Mouse (Mus musculus) cerebellum, adult 2 months (tissue): ENCODE data around the gene Ms4a10. TPM values are rescaled to one million over a fixed set of nuclear protein-coding genes. Genes with fewer than 3 reads are reported as not detected.
A peak's percentile ranks its signal among the peaks of the same experiment; 100 is the strongest.

Experiments
- DNase-seq, 2 experiments: peaks; one replicate each; pipeline ENCODE4 v3.0.0; 2021
- H3K27ac ChIP-seq: fragments of 200-500 bp; 2 replicates; pipeline ENCODE4 v1.5.1; 2012; ENCODE audit warnings: low read length, control low read depth, inconsistent platforms; ENCODE audit not compliant: insufficient read depth
- H3K27me3 ChIP-seq: fragments of 200-500 bp; 2 replicates; pipeline ENCODE4 v1.6.1; 2012; ENCODE audit warnings: inconsistent platforms, mild to moderate bottlenecking, low read length, moderate library complexity; ENCODE audit not compliant: control insufficient read depth, insufficient read depth
- H3K4me1 ChIP-seq: fragments of 200-500 bp; 2 replicates; pipeline ENCODE4 v1.6.1; 2011; ENCODE audit warnings: low read length; ENCODE audit not compliant: control insufficient read depth, insufficient read depth
- H3K4me3 ChIP-seq: fragments of 200-500 bp; replicated peaks from 2 replicates; pipeline ENCODE3; 2011; ENCODE audit warnings: mild to moderate bottlenecking, low read depth, low read length, control low read depth; ENCODE audit not compliant: insufficient read depth
- CTCF ChIP-seq: fragments of 200-500 bp; IDR thresholded peaks from 2 replicates; pipeline ENCODE4 v1.5.1; 2011; ENCODE audit warnings: low read depth, mild to moderate bottlenecking, control low read depth, low read length, moderate library complexity, borderline replicate concordance; ENCODE audit not compliant: insufficient read depth
- POLR2A ChIP-seq: fragments of 200-500 bp; IDR thresholded peaks from 2 replicates; pipeline ENCODE4 v1.6.1; 2011; ENCODE audit warnings: low read length, control low read depth, borderline replicate concordance; ENCODE audit not compliant: insufficient read depth
- WGBS: fragments of 180-500 bp; shearing (Covaris S2); methylation state at CpG from one replicate; pipeline ENCODE4 v1.1.7; 2018; 5-methylcytosine and 5-hydroxymethylcytosine counted together
- polyA plus RNA-seq: library from polyadenylated mRNA; depleted of rRNA; stranded (reverse); fragments of >200 nt; gene quantifications from 2 replicates; pipeline ENCODE4 v1.2.3, GENCODE M21; 2012

Gene Ms4a10
- polyA plus RNA-seq, 1 experiment: not detected

DNA sequence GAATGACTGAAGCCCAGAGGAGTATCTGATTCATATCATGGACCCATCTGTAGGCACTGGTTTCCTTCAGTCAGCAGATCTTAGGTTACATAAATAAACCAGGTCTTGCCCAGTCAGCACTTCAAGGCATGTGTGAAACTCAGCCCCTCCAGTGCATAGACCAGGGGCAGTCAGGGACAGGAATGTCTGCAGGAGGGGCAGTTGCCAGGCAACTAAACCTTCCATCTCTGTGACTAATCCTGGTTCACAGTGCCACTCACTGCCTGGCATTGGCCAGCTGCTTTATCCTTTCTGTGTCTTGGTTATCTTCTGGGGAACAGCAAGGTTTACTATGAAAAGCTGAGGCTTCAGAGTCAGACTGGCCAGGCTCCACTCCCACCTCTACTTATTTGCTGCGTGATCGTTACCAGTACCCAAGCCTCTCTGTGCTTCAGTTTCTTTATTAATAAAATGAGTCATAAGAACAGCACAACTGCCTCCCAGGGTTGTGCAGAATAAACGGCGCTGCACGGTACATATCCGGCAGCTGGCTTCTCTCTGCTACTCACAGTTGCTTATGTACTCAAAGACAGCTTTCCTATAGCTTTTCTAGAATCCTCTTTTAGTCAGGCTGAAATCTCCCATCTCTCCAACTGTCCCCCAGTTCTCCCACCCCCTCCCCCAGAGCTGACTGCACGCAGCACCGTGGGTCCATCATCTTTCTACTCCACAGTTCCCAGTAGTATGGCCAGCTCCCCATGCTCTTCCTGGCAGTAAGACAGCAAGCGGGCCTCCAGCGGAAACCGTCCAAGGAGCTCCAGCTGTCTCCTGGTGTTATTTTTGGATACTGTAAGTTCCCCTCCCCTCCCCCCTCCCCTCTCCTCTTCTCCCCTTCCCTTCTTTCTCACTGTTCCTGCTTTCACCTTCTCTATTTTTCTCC is 22.2 kb downstream of the Ms4a10 start:
- H3K4me1 ChIP-seq: peaks cover 8% of the 10 kb centered on the region
- no peak overlapping the region for H3K4me3 ChIP-seq
- 12% methylated on average over 11 of the region's 11 CpGs for WGBS
- no peak for DNase-seq
- H3K27ac ChIP-seq: no peak overlapping the region
- TF ChIP-seq CTCF (no peak), POLR2A (no peak)
- H3K27me3 ChIP-seq: no peaks in the 10 kb centered on the region

GRCm38 (mm10) chr19:10949558-10949957 is 24.9 kb downstream of the Ms4a10 start:
- 32% methylated on average over 9 of the region's 9 CpGs for WGBS
- peaks cover 14% of the 10 kb centered on the region for H3K4me1 ChIP-seq
- H3K27ac ChIP-seq: no peak overlapping the region
- TF ChIP-seq CTCF (no peak), POLR2A (no peak)
- DNase-seq: no peak
- H3K4me3 ChIP-seq: peak overlapping the region; percentile 27
- no peaks in the 10 kb centered on the region for H3K27me3 ChIP-seq

GRCm38 (mm10) chr19:10949112-10949511 is 25.4 kb downstream of the Ms4a10 start, which contains the start of gene Ccdc86:
Gene Ccdc86 (minus strand): TSS chr19:10949266.
- peak; percentile 95 to 97 for DNase-seq
- no peaks in the 10 kb centered on the region for H3K27me3 ChIP-seq
- H3K4me3 ChIP-seq: peak within 1 kb of the TSS; percentile 87
- H3K27ac ChIP-seq: no peak within 1 kb of the TSS
- under 1% methylated on average over 30 of the region's 30 CpGs for whole genome bisulfite sequencing
- H3K4me1 ChIP-seq: peaks cover 14% of the 10 kb centered on the region
- TF ChIP-seq CTCF: no peak
- TF ChIP-seq POLR2A: peak; percentile 55; the same call in 1 of the 2 replicates

DNA sequence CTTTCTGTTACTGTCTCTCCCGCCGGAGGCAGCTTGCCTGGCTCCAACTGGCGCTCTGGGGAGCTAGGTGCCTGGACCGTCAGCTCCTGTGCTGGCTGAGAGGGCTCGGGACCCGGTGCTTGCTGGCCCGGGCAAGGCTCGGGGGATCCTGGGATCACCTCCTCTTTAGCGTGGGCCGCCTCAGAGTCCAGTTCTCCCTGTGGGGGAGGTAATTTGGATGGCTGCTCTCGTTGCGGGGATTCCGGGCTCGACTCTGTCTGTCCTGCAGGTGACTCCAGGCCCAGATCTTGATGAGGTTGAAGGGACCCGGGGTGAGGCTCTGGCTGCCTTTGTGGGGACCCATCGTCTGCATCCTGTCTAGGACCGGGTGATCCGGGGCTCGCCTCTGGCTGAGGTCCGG is 26.1 kb downstream of the Ms4a10 start:
- peak overlapping the region; percentile 62 for H3K4me3 ChIP-seq
- DNase-seq: peak; percentile 18 to 35
- H3K27ac ChIP-seq: no peak overlapping the region
- H3K27me3 ChIP-seq: no peaks in the 10 kb centered on the region
- under 1% methylated on average over 20 of the region's 20 CpGs for WGBS
- peaks cover 14% of the 10 kb centered on the region for H3K4me1 ChIP-seq
- TF ChIP-seq POLR2A (no peak), CTCF (no peak)

- Histone ChIP-seq H3K4me1 (peaks cover 14% of the 10 kb centered on the region), H3K27me3 (no peaks in the 10 kb centered on the region), H3K27ac (no peak overlapping the region), H3K4me3 (peak overlapping the region; percentile 62)
- WGBS: 87% methylated on average over 5 of the region's 5 CpGs
- TF ChIP-seq POLR2A (no peak), CTCF (no peak)
- DNase-seq: no peak
Observed at GRCm38 (mm10) chr19:10947219-10947618, 27.3 kb downstream of the Ms4a10 start.

DNA sequence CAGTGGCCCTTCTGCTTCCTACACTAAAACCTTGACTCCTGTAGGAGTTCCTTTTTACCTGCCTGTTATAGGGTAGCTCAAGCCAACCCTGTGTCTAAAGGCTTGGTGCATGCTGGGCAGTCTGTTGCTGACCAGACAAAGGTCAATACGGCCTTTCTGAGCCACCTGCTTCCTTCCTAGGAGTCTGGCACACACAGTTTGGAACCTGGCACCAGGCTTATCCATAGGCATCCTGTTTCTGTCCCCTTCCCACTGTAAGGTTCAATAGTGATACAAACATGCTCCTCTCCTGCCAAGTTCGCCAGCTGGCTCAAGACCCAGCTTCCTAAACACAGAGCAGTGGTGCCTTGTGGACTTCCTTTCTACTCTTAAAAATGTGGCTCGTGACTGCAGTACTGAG is 28.0 kb downstream of the Ms4a10 start:
- H3K27me3 ChIP-seq: no peaks in the 10 kb centered on the region
- peaks cover 14% of the 10 kb centered on the region for H3K4me1 ChIP-seq
- 17% methylated on average over 3 of the region's 3 CpGs for WGBS
- TF ChIP-seq POLR2A (no peak), CTCF (no peak)
- H3K27ac ChIP-seq: no peak overlapping the region
- H3K4me3 ChIP-seq: no peak overlapping the region
- peak in 1 of 2 experiments; percentile 18 for DNase-seq

DNA sequence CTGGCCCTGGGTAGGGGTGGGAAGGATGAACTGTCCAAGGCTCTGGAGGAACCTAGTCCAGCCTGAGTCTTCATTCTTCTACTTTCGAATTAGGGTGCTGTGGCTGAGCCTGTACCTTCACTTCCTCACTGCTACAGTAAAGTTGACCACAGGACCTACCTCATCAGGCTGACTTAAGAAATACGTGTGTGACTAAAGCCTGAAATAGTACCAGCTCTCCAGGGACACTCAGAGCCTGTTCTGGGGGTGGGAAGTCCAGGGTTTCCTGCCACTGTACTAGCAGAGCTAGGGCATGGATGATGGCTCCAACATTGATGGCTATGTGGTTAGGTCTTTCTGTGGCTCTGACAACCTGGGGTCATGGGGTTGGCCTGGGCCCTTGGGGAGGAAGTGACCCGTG is 30.5 kb downstream of the Ms4a10 start:
- Histone ChIP-seq H3K4me1 (peaks cover 17% of the 10 kb centered on the region), H3K27ac (no peak overlapping the region), H3K27me3 (no peaks in the 10 kb centered on the region), H3K4me3 (no peak overlapping the region)
- no peak for TF ChIP-seq CTCF
- no peak for TF ChIP-seq POLR2A
- WGBS: 84% methylated on average over 3 of the region's 3 CpGs
- no peak for DNase-seq
